Mouse (Mus musculus) ovary, adult 18-20 months (tissue): ENCODE data around the gene Gm20708.
A peak's percentile ranks its signal among the peaks of the same experiment; 100 is the strongest.

Experiments
- DNase-seq: peaks from one replicate; pipeline ENCODE4 v3.0.0; 2022; ENCODE audit warnings: low spot score, mixed read lengths

The Gm20708 gene

GRCm38 (mm10) chr11:117870688-117871365 is 61.4 kb downstream of the Gm20708 start:
- DNase-seq: no peak

GRCm38 (mm10) chr11:117871376-117871775 is 61.9 kb downstream of the Gm20708 start:
- DNase-seq: no peak

- no peak for DNase-seq
These were observed 62.6 kb downstream of the Gm20708 start for GRCm38 (mm10) chr11:117871911-117872584.

GRCm38 (mm10) chr11:117872861-117873608 is 63.6 kb downstream of the Gm20708 start, which contains the start of gene Tha1:
Gene Tha1, minus strand, starts transcription at chr11:117873481.
- DNase-seq: peak; percentile 74

GRCm38 (mm10) chr11:117874419-117874818 is 65.0 kb downstream of the Gm20708 start:
- no peak for DNase-seq

GRCm38 (mm10) chr11:117875681-117876080 is 66.2 kb downstream of the Gm20708 start:
- DNase-seq: no peak

- DNase-seq: no peak
These were observed 68.7 kb downstream of the Gm20708 start for GRCm38 (mm10) chr11:117877917-117878745.

- no peak for DNase-seq
These were observed 69.4 kb downstream of the Gm20708 start for GRCm38 (mm10) chr11:117878892-117879291.

GRCm38 (mm10) chr11:117879676-117880075 is 70.2 kb downstream of the Gm20708 start:
- DNase-seq: no peak

GRCm38 (mm10) chr11:117880336-117880976 is 71.0 kb downstream of the Gm20708 start:
- DNase-seq: no peak

GRCm38 (mm10) chr11:117880977-117881358 is 71.5 kb downstream of the Gm20708 start:
- no peak for DNase-seq

GRCm38 (mm10) chr11:117881787-117882186 is 72.3 kb downstream of the Gm20708 start:
- no peak for DNase-seq

- DNase-seq: no peak
These were observed 72.7 kb downstream of the Gm20708 start for GRCm38 (mm10) chr11:117882208-117882607.

- no peak for DNase-seq
These were observed 76.5 kb downstream of the Gm20708 start for GRCm38 (mm10) chr11:117886000-117886399.

- DNase-seq: no peak
These were observed 78.8 kb downstream of the Gm20708 start for GRCm38 (mm10) chr11:117888168-117888852.

- no peak for DNase-seq
These were observed 79.7 kb downstream of the Gm20708 start for GRCm38 (mm10) chr11:117888853-117889822.
